Mouse (Mus musculus) layer of hippocampus, adult 9-10 months (tissue): Measurements from ENCODE around the gene Lin7a.

Experiments
- DNase-seq: peaks from one replicate; pipeline ENCODE4 v3.0.0; 2022; ENCODE audit warnings: low spot score

The Lin7a gene

GRCm38 (mm10) chr10:107271321-107272130, at the start of gene Lin7a:
Gene Lin7a, plus strand, starts transcription at chr10:107271686.
- no peak for DNase-seq

GRCm38 (mm10) chr10:107221726-107222125, 49.8 kb upstream of the Lin7a start:
- DNase-seq, result no peak

GRCm38 (mm10) chr10:107222406-107223185, 48.9 kb upstream of the Lin7a start:
- no peak for DNase-seq

DNA sequence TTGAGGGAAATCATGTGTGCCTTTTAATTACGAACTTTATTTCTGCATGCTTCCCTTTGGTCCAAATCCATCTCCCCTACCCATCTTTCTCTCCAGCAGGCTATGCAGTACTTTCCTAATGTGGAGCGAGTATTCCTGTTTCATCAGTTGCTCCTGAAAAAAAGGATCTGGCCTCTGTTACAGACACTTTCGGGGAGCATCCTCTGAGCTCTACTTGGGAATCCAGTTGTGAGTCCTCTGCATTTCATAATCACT, 48.4 kb upstream of the Lin7a start:
- DNase-seq, result no peak

DNA sequence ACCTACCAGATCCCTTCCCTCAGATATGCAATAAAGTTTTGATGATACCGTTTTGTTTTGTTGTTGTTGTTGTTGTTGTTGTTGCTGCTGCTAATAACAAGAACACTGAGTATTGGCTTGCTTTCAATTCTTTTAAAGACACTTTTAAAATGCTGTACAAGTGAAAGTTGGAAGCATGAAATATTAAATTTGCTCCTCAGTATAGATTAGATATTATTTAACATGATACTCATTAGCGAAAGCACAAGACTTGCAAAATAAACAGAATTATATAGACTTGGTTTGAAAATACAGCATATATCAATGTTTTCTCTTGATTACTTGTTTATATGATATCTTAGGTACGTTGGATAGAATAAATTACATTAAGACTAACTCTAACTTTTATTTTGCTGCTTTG, 47.7 kb upstream of the Lin7a start:
- no peak for DNase-seq

DNA sequence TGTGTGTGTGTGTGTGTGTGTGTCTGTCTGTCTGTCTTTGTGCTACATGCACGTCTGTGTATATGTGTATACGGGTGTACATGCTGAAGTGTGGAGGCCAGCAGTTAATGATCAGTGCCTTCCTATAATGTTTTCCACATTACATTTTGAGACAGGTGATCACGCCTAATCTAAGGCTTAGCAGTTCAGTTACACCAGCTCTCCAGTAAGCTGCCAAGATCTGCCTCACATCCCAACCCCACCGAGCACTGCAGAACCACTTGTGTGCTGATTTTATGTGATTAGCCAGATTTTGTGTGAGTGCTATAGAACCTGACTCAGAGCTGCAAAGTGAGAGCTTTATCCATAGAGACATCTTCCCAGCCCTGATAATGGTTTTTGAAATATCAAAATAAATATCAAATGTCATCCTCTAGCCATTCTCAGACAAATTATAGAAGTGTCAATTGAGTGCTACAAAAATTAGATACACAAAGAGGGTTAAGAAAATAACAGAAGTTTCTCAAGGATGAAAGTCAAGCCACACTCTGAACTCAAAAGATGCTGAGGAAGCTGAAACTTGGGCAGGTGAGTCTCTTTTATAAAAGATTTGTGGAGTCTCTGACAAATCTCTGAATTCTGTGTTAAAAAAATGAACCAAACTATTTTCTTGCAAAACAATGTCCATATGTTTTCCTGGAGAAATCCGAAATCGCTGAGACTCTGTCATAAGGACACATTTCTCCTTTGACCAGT, 46.7 kb upstream of the Lin7a start:
- DNase-seq, result no peak

DNA sequence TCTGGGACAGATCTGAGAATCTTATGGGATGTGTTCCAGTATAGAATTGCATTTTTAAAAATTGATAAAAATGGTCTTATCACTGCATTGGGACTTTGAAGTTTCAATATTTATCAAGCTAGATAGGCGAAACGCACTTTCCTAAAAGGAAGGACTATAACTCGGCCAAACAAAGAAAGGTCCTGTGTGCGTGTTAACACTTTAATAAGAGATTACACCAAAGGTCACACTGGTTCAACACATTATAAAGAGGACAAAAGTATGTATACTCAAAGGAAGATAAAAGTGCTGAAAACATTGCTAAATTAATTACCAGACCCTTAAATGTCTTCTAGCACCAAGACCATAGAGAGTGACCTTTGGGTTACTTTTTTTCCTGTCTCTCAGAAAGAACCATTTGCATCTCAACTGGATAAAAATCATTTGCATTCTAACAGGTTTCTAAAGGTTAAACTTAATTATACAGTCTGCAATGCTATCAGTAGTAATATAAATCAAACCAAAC, 46.1 kb upstream of the Lin7a start:
- no peak for DNase-seq

DNA sequence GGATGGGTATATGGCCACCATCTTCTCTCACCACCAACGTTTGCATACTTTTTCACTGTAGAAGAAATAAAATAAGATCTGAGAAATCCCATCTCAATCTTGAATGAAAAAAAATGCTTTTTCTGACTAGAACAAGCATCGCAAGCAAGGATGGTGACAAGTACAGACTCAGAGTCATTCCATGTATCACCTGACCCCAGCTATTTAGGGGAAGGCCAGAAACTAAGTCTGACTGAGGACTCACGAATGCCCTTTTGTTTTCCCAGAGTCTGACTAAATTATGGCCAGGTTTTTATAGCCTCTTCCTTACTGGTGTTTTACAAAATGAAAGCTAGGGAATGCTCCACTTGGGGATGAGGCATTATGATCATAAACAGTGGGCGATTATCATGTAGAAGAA, 45.6 kb upstream of the Lin7a start:
- no peak for DNase-seq

- no peak for DNase-seq
Observed at GRCm38 (mm10) chr10:107227901-107228300, 43.6 kb upstream of the Lin7a start.

- DNase-seq, result no peak
Observed at GRCm38 (mm10) chr10:107228776-107229175, 42.7 kb upstream of the Lin7a start.

GRCm38 (mm10) chr10:107229416-107229815, 42.1 kb upstream of the Lin7a start:
- no peak for DNase-seq

DNA sequence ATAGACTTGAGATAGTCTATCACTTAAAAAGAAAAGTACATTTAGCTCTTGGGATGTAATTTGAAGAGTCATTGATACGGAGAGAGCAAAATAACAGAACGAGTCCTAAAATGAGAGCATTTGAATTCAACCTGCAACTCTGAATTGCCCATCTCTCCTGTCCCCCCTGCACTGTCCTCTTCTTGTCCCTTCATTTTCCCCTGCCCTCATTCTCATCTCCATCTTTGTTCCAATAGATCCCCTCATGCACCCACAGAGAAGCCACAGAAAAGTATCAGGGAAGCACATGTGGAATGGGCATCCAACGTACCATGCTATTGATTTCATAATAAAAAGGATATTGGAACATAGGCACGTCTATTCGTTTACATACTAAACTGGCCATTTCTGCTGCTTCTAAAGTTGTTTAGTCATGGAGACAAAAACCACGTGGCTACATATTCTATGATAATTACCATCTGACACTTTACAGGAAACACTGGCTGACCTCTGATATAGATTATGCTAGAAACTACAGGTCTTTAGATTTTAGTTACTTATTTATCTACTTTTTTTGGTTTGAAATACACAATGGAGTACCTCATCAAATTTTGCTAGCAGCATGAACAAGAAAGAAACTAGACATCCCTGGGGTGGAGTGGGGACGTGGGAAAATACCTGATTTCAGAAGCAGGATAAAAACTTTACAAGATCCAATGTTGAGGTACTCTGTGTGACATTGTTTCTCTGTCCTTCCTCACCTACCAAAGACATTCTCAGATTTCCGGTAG, 41.2 kb upstream of the Lin7a start:
- DNase-seq, result no peak

DNA sequence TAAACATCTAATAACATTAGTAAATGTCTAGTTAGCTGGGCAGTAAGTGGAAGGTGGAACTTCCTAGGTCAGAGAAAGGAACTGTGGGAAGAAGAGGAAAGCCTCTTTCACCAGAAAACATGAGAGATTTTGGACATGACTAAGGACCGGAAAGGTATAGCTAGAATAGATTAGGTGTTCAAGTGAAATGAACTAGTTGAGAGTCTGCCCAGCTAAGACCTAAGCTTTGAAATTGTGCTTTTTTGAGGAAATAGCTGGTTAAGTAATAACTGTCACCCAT, 40.7 kb upstream of the Lin7a start:
- no peak for DNase-seq

- no peak for DNase-seq
Observed at GRCm38 (mm10) chr10:107231421-107232010, 40.0 kb upstream of the Lin7a start.

DNA sequence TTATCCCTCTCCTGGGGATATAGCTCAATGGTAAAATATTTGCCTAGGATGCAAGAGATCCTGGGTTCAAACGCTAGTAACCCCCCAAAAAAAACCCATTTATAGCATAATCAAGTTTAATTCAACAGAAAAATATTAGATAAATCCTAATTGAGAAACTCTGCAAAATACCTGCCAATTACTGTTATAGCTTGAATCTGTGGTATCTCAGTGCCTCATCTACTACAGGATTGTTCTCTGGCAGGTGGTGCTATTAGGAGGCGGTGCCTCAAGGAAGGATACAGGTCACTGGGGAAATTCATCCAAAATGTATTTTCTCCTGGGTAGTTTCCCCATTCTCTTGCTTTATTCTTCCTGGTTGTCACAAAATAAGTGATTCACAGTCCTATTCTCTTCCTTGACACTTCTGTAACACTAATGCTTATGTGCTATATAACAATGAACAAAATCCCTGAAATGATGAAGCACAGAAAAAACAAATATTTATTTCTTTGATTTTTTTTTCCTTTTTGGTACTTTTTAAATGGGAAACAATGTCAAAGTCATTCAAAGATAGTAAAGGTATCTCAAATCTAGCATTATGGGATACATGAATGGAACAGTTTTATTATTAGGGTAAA, 38.9 kb upstream of the Lin7a start:
- DNase-seq, result no peak

DNA sequence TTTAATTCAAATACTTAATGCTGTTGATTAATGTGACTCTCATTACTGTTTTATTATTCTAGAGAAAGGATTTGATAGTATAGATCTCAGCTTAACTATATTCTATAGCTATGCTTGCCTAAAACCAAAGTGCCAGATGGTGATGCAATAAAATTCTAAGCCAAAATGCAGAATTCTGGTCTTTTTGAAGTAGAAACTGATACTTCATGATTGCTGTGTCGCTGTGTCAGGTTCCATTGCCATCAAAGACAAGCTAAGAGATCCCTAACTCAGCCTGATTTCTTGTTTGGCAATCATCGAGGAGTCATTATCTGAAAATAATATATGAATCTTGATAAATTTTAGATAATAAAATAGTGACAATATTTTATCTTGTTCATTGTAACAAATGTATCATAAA, 38.3 kb upstream of the Lin7a start:
- DNase-seq, result no peak

- no peak for DNase-seq
Observed at GRCm38 (mm10) chr10:107233825-107234224, 37.7 kb upstream of the Lin7a start.

- no peak for DNase-seq
Observed at GRCm38 (mm10) chr10:107234421-107235400, 36.8 kb upstream of the Lin7a start.

DNA sequence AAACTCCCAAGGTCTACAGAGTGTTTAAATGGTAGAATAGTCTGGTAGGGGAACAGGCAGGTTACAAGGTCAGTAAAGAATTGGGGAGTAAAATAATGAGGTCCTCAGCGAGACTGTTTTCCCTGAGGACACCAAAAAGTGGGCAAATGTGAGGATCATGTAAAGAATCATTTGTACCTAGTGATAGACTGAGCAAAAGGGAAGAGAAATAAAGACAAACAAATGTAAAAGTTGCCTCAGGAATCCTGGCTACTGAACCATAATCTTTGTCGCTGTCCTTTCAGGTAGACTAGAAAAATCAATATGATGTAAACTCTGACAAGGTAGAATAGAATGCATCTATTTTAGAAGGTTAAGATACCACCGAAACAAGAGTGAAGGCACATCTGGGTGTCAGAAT, 36.0 kb upstream of the Lin7a start:
- DNase-seq, result no peak

GRCm38 (mm10) chr10:107236211-107236610, 35.3 kb upstream of the Lin7a start:
- DNase-seq, result no peak
